Mouse (Mus musculus): ENCODE data around the gene Il16. TPM values are rescaled to one million over a fixed set of nuclear protein-coding genes. Genes with fewer than 3 reads are reported as not detected.

Gene Il16
- 247 TPM for total RNA-seq (2023)

DNA sequence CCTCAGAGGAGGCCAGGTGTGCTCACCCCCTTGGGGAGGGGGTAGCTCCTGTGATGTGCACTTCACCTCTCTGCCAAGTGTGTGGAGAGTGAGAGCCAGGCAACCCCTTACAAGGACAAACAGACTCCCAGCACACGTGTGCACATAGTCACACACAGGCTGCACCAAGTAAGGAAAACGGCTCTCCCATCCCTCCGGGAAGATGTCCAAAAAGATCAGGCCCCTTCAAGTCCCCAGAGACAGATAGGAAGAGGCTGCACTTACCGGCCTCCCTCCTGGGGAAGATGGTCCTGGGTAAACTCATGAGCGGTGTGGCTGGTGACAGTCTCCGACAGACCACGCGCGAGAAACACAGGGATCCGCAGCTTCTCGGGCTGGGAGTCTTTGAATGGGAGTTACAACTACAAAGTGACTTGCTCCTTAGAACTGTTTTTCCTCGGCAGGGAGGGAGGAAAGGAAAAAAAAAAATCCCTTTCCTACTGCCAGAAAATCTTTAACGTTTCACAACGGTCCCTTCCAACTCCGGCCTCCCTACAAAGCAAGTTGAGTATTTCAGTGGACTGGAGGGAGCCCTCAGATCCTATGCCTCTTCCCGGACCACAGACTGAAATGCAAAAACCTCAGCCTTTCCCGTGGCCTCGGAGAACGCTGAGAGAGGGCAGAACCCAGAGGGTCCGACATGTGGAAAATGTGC, at the start of gene Il16:
TSS of gene Il16 (minus strand) at position 314 of the 694 bp plus-strand sequence.

DNA sequence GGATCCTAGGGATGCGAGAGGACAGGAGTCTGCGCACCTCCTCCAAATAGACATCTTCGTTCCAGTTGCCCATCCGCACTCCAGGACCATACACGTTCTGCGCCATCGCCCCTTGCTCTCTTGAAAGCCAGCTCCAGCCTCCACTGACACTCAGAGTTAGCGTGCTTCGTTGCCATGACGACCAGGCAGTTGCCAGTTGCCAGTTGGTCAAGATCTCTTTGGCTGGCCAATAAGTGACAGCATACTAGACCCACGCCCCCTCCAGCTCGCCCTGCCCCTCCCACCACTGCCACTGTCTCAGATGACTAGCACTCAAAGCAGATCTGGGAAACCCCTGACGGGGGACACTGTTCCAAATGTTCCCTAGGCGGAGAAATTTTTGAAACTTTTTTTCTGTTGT, 49.2 kb upstream of the Il16 start, which contains the start of gene Cfap161:
TSS of gene Cfap161 (minus strand) at position 176 of the 400 bp plus-strand sequence.

DNA sequence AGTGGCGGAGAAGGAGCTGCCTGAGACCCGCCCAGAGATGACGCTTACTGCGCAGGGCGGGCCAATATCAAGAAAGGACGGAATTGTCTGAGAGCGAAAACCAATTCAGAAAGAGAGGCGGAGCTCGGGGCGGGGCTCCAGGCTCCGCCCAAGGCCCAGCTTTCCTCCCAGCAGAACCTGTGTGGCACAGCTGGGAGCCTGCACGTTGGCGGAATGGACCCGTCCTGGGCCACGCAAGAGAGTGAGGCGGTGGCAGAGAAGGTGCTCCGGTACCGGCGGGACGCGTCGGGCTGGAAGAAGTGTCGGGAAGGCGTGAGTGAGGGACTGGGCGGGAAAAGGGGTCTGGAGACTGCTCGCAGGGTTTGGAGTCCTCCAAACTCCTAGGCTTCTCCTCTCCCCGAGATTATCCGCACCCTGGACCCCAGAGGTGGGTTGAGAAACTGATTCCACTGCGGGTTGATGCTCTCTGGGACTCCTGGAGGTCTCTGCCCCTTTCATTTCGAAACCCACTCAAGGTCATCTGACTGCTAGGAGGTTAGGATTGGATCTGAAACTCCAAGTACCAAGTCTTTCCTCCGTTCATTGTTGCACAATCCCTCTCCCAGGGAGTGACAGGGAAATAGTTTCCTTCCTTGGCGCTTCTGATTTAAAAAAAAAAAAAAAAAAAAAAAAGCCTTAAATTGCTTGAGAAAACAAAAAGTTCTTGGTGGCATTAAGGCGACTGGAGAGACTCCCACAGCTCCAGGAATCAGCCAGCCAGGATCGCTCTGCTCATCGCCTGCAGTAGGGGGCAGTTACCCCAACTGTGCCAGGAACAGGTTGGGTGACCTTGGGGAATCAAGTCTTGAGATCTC, 113.5 kb downstream of the Il16 start, which contains the start of gene Stard5:
TSS of gene Stard5 (plus strand) at position 132 of the 854 bp plus-strand sequence.

Other genes starting within 250 kb of the Il16 start
- 0.38 TPM for gene Tmc3, start 160.8 kb downstream of the Il16 start, total RNA-seq (2023)
- 17.8 TPM for gene Stard5, start 113.8 kb downstream of the Il16 start, total RNA-seq (2023)
- gene Cfap161, start 49.2 kb upstream of the Il16 start, total RNA-seq (2023): not detected
- 8.4 TPM for gene Tlnrd1, start 138.6 kb upstream of the Il16 start, total RNA-seq (2023)
- gene Mesd, start 138.7 kb upstream of the Il16 start, total RNA-seq (2023): 36.6 TPM

Measured in CD4-positive naive resting alpha-beta T cell, adult 57 days (primary cell).